Mouse (Mus musculus) cerebellum, adult 2 months (tissue): ENCODE data around the gene Map2k5. TPM values are rescaled to one million over a fixed set of nuclear protein-coding genes. Genes with fewer than 3 reads are reported as not detected.

ENCODE experiments used
- DNase-seq, 2 experiments: peaks; one replicate each; pipeline ENCODE4 v3.0.0; 2021
- H3K27ac ChIP-seq: fragments of 200-500 bp; 2 replicates; pipeline ENCODE4 v1.5.1; 2012; ENCODE audit warnings: low read length, control low read depth, inconsistent platforms; ENCODE audit not compliant: insufficient read depth
- H3K27me3 ChIP-seq: fragments of 200-500 bp; 2 replicates; pipeline ENCODE4 v1.6.1; 2012; ENCODE audit warnings: inconsistent platforms, mild to moderate bottlenecking, low read length, moderate library complexity; ENCODE audit not compliant: control insufficient read depth, insufficient read depth
- H3K4me1 ChIP-seq: fragments of 200-500 bp; 2 replicates; pipeline ENCODE4 v1.6.1; 2011; ENCODE audit warnings: low read length; ENCODE audit not compliant: control insufficient read depth, insufficient read depth
- H3K4me3 ChIP-seq: fragments of 200-500 bp; replicated peaks from 2 replicates; pipeline ENCODE3; 2011; ENCODE audit warnings: mild to moderate bottlenecking, low read depth, low read length, control low read depth; ENCODE audit not compliant: insufficient read depth
- CTCF ChIP-seq: fragments of 200-500 bp; IDR thresholded peaks from 2 replicates; pipeline ENCODE4 v1.5.1; 2011; ENCODE audit warnings: low read depth, mild to moderate bottlenecking, control low read depth, low read length, moderate library complexity, borderline replicate concordance; ENCODE audit not compliant: insufficient read depth
- POLR2A ChIP-seq: fragments of 200-500 bp; IDR thresholded peaks from 2 replicates; pipeline ENCODE4 v1.6.1; 2011; ENCODE audit warnings: low read length, control low read depth, borderline replicate concordance; ENCODE audit not compliant: insufficient read depth
- WGBS: fragments of 180-500 bp; shearing (Covaris S2); methylation state at CpG from one replicate; pipeline ENCODE4 v1.1.7; 2018; 5-methylcytosine and 5-hydroxymethylcytosine counted together
- polyA plus RNA-seq: library from polyadenylated mRNA; depleted of rRNA; stranded (reverse); fragments of >200 nt; gene quantifications from 2 replicates; pipeline ENCODE4 v1.2.3, GENCODE M21; 2012

Map2k5 gene
- polyA plus RNA-seq, 1 experiment, result 36.2 TPM

GRCm38 (mm10) chr9:63146126-63146855, 231.4 kb downstream of the Map2k5 start:
- H3K27ac ChIP-seq, result no peak overlapping the region
- H3K4me1 ChIP-seq, result no peaks in the 10 kb centered on the region
- 1% methylated on average over 46 of the region's 46 CpGs for WGBS
- peaks cover 26% of the 10 kb centered on the region for H3K27me3 ChIP-seq
- DNase-seq, result peak in 1 of 2 experiments; percentile 52
- H3K4me3 ChIP-seq, result peak overlapping the region; percentile 5
- TF ChIP-seq POLR2A (no peak), CTCF (no peak)

DNA sequence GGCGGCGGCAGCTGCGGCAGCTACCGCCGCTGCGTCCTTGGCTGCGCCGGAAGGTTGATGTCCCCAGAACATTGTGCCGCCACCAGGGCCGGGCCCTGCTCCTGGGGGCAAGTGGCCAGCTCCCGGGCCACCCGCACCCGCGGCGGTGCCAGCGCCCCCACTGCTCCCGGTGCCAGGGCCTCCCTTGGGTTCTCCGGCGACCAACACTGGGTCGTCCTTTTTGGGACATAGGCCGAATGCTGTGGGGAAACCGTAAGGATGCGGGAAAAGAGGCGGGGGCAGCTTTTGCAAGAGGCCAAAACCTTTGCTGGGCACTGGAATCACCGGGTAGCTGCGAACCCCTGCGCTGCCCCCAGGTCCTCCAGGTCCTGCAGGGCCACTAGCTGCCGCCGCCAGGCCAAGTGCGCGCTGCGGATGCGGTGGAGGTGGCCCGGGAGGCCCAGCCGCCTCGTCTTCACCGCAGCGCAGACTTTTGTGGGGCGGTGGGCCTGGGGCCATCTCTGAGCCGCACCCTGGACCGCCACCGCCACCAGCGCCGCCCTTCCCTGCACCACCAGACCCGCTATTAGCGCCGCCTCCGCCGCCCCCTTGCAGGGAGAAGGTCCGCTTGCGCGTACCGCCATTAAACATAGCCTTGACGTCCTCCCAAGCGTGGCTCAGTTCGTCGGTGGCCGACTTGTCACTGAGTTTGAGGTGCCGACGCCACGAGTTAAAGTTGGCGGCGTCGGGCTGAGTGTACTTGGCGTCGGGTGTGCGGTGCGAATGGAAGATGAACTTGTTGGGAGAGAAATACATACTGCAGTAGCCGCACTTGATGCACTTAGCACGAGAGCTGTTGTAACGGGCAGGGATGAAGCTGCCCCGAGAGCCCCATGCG, 232.2 kb downstream of the Map2k5 start:
- no peak for TF ChIP-seq POLR2A
- no peak for TF ChIP-seq CTCF
- Histone ChIP-seq H3K27ac (no peak overlapping the region), H3K4me3 (no peak overlapping the region), H3K27me3 (peaks cover 26% of the 10 kb centered on the region), H3K4me1 (no peaks in the 10 kb centered on the region)
- WGBS, result 1% methylated on average over 73 of the region's 73 CpGs
- DNase-seq, result peak in 1 of 2 experiments; percentile 42

- no peak for TF ChIP-seq CTCF
- TF ChIP-seq POLR2A, result no peak
- no peak for DNase-seq
- Histone ChIP-seq H3K27me3 (peaks cover 30% of the 10 kb centered on the region), H3K27ac (no peak overlapping the region), H3K4me1 (no peaks in the 10 kb centered on the region), H3K4me3 (no peak overlapping the region)
- 2% methylated on average over 79 of the region's 80 CpGs for WGBS
Observed at GRCm38 (mm10) chr9:63144502-63145248, 233.0 kb downstream of the Map2k5 start.

DNA sequence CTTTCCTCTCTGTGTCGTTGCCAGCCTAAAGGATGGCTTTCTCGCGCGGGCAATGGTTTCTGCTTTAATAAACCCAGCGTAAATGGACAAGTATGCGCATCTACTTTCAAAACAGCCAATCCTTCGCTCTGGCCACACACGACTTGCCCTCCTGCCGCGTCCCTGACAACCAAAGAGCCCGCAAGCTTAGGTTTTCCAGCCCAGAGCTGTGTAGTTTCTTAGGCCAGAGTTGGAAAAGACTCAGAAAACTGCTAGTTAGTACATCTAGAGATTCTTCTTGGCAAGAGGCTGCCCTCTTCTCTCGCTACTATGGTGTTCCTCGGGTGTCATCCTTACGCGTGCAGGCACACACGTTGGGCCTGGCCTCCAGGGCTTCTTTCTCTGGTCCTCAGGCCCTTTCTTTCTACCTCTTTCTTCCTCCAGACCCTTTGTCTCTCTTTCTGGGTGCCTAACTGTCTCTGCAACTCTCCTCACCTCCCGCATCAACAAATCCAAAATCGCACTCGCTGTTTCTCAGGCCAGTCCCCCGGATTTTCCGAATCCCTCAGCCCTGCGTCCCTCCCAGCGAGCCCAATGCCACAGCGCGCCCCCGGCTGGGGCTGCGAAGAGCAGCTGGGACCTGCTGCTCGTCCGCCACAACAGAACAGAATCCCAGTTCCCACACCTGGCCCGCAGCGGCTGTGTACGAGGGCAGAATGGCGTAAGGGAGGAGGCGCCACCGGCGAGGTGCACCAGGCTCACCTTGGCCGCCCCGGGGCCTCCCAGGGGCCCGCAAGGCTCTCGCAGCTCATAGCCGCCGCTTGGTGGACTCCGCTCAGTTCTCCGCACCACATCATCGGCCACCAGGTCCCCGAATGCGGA, 233.8 kb downstream of the Map2k5 start:
- Histone ChIP-seq H3K27me3 (peaks cover 34% of the 10 kb centered on the region), H3K4me3 (no peak overlapping the region), H3K4me1 (peaks cover under 1% of the 10 kb centered on the region), H3K27ac (no peak overlapping the region)
- 2% methylated on average over 47 of the region's 47 CpGs for WGBS
- no peak for TF ChIP-seq CTCF
- TF ChIP-seq POLR2A, result no peak
- peak in 1 of 2 experiments; percentile 31 for DNase-seq

DNA sequence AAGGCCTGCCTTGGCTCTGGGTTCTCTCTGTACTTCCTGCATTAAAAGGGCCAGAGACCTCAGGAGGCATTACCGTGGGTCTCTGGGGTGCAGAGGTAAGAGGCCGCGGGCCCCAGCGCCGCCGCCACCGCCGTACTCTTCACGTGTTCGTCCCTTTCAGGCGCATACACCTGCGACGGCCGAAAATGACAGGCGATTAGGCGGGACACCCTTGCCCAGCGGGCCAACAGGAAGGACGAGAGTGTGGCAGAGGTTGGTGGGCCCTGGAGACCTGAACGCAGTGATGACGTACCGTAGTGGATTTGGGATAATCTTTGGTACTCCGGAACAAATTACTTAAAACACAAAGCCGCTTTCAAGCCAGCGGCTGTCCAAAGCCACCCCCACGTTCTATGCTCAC, 234.5 kb downstream of the Map2k5 start:
- no peak for TF ChIP-seq POLR2A
- TF ChIP-seq CTCF, result no peak
- peak in 1 of 2 experiments; percentile 37 for DNase-seq
- Histone ChIP-seq H3K27me3 (peaks cover 37% of the 10 kb centered on the region), H3K27ac (no peak overlapping the region), H3K4me3 (no peak overlapping the region), H3K4me1 (peaks cover 4% of the 10 kb centered on the region)
- WGBS, result 2% methylated on average over 25 of the region's 25 CpGs

DNA sequence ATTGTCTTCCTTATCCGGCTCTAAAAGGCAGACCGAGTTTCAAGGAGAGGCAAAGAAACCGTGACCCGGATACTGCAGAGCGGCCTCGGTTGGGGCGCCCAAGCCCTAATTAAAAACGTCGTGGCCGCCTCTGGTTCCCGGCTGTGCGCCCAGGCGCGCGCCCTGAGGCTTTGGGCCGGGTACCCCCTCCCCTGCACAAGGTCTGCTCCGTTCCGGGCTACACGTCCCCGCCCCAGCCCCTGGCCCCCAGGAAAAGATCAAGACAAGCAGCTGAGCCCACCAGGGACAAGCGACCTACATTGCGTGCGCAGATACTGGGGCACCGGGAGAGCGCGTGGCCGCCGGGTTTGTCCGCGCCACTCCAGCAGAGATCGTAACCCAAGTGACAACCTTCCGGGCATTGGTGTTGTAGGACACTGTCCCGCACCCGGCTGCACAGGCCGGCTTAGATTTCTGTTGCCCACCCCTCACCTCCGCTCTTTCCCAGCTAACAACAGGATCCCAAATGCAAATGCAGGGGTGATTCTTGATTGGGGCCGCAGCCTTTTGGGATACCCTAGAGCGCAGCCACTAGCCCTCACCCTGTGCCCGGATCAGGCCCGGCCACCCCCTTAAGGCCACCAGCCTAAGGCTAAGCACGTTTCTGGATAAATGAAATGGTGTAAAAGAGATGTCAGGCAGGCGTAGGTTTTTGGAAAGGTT, 235.2 kb downstream of the Map2k5 start:
- 2% methylated on average over 42 of the region's 42 CpGs for WGBS
- Histone ChIP-seq H3K27me3 (peaks cover 39% of the 10 kb centered on the region), H3K4me3 (no peak overlapping the region), H3K4me1 (peaks cover 4% of the 10 kb centered on the region), H3K27ac (no peak overlapping the region)
- peak in 1 of 2 experiments; percentile 36 for DNase-seq
- TF ChIP-seq CTCF, result no peak
- TF ChIP-seq POLR2A, result no peak
